Mouse (Mus musculus): ENCODE results near the gene Wnt9a.

DNA sequence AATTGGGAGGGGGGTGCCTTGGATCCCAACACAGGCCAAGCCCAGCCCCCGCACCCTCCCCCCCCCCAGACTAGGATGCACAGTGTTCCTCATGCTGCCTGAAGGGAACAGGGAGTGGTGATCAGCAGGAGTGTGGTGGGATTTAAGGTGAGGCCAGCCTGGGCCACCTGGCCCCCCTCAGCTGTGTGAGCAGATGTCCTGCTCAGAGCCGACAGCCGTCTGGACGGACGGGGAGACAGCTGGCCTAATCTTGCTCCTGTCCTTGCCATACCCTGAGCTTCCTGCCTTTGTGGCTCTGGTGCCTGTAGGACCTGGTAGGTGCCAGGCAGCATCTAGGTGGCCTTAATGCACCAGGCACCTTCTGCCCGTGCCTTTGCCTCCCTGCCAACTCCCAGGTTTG, 5.3 kb downstream of the Wnt9a start:
- TF ChIP-seq CTCF (IDR thresholded peaks at IDR 0.05; ENCODE audit: borderline replicate concordance, insufficient read depth, low read length) (no peak), POLR2A (IDR thresholded peaks at IDR 0.05; ENCODE audit: low read depth, low read length) (no peak)
